Mouse (Mus musculus): ENCODE data around the gene Gm3045. TPM values are rescaled to one million over a fixed set of nuclear protein-coding genes. Genes with fewer than 3 reads are reported as not detected.

The Gm3045 gene
- polyA plus RNA-seq, 1 experiment from 2014 or later: not detected

DNA sequence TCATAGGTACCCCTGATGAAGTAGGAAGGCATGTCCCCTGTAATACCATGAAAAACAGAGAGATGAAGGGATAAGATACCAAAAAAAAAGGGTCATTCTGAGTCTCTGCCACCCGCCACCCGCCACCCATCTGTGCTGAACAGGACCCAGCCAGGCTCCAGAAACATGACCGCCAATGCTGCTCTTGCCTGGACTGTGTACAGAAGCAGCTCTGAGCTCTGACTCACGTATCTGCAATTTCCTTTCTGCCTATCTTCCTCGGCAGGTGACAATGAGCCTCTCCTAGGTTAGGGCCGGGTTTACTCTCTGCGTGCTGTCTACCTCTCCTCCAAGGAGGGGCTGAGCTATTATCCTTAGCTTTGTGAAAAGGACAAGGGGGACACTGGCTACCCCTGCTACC lies 17.0 kb downstream of the Gm3045 start:
- peaks cover 5% of the 10 kb centered on the region for H3K4me1 ChIP-seq
- H3K27me3 ChIP-seq: peaks cover 28% of the 10 kb centered on the region
- H3K4me3 ChIP-seq: no peak overlapping the region
- no peaks in the 10 kb centered on the region for H3K36me3 ChIP-seq
- no peak overlapping the region for H3K27ac ChIP-seq
- ATAC-seq (ENCODE audit: insufficient number of reproducible peaks, insufficient read depth, low FRiP score, low TSS enrichment, low read depth): no peak
- 75% methylated on average over 7 of the region's 7 CpGs for WGBS
- no peak overlapping the region for H3K9ac ChIP-seq
- H3K9me3 ChIP-seq: no peaks in the 10 kb centered on the region
- H3K4me2 ChIP-seq: no peak overlapping the region

DNA sequence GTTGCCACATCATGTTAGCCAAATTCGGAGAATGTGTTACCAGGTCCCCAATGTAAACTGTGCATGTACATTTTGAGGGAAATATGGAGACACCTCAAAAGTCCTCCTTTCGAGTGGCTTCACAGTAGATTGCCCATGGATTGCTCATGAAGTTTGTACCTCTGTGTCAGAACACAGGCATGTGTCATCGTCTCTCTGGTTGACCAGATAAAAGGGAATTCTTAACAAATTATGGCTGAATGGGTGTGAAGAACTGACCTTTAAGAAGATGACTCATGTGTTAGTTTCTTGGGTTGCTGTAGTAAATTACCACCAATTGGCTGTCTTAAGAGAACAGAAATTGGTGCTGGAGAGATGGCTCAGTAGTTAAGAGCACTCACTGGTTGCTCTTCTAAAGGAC lies 17.7 kb downstream of the Gm3045 start:
- H3K36me3 ChIP-seq: no peaks in the 10 kb centered on the region
- no peaks in the 10 kb centered on the region for H3K9me3 ChIP-seq
- no peak overlapping the region for H3K27ac ChIP-seq
- no peak overlapping the region for H3K9ac ChIP-seq
- ATAC-seq (ENCODE audit: insufficient number of reproducible peaks, insufficient read depth, low FRiP score, low TSS enrichment, low read depth): no peak
- H3K4me2 ChIP-seq: no peak overlapping the region
- no peak overlapping the region for H3K4me3 ChIP-seq
- WGBS: 91% methylated on average over 3 of the region's 3 CpGs
- H3K4me1 ChIP-seq: 0 out of 2 replicates have a peak, but pooled peaks cover 6% of the 10 kb centered on the region
- peaks cover 21% of the 10 kb centered on the region for H3K27me3 ChIP-seq

DNA sequence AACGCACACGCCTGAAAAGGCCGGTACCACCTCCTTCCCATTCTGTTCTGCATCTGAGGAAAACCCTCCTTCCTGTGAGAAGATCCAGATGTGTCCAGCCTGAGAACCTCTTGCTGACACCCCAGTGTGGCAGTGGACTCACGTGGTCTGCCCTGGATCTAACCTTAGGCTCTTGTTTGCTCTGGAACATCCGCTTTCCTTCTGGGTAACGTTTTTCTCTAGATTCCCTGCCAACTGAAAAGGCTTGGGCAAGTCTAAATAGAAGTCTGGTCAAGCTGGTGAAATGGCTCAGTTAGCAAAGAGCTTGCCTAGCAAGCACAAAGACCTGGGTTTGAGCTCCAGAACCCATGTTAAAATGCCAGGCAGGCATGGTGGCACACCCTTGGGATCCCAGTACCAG lies 18.6 kb downstream of the Gm3045 start:
- Histone ChIP-seq H3K9ac (no peak overlapping the region), H3K36me3 (no peaks in the 10 kb centered on the region), H3K27ac (no peak overlapping the region), H3K27me3 (peaks cover 12% of the 10 kb centered on the region), H3K9me3 (no peaks in the 10 kb centered on the region), H3K4me3 (no peak overlapping the region), H3K4me1 (peaks cover 13% of the 10 kb centered on the region; the same call in 1 of the 2 replicates), H3K4me2 (no peak overlapping the region)
- WGBS: 86% methylated on average over 6 of the region's 6 CpGs
- ATAC-seq (ENCODE audit: insufficient number of reproducible peaks, insufficient read depth, low FRiP score, low TSS enrichment, low read depth): no peak

DNA sequence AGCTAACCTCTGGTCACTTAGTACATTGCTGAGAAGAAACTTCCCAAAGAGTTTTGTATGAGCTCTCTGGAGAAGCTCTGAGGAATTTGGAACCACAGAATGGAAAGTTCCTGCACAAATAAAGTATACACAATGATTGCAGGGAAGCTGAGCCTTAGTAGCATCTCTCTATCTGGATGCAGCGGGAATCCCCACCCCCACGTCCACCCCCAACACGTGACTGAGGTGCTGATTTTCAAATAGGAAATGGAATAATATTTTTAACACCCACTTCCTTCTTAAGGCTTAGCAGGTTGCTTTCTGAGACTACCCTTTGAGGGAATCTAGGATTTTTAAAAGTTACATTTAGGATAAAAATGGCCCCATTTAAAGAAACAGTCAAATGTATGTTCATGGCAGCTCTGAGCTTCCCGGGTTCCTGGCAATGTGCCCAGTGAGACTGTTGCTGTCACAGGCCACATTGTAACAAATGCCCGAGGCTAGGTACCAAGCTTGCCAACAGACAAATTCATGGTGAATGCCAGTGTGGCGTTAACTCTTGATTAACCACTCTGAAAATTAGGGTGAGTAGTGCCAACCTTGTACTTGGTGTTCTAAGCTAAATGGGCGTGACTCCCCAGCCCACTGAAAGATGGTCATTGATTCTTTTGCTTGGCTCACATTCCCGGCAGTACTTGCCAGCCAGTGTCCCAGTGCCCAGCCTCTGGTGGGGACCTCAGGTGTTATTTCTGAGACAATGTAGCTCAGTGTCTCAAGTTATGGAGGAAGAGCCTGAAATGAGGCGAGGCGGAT lies 23.0 kb downstream of the Gm3045 start:
- Histone ChIP-seq H3K9ac (no peak overlapping the region), H3K36me3 (no peaks in the 10 kb centered on the region), H3K4me1 (peaks cover 13% of the 10 kb centered on the region; the same call in 1 of the 2 replicates), H3K27ac (no peak overlapping the region; the same call in 1 of the 2 replicates), H3K4me2 (no peak overlapping the region), H3K4me3 (no peak overlapping the region), H3K9me3 (no peaks in the 10 kb centered on the region), H3K27me3 (no peaks in the 10 kb centered on the region)
- no peak for ATAC-seq (ENCODE audit: insufficient number of reproducible peaks, insufficient read depth, low FRiP score, low TSS enrichment, low read depth)
- 67% methylated on average over 10 of the region's 10 CpGs for WGBS

DNA sequence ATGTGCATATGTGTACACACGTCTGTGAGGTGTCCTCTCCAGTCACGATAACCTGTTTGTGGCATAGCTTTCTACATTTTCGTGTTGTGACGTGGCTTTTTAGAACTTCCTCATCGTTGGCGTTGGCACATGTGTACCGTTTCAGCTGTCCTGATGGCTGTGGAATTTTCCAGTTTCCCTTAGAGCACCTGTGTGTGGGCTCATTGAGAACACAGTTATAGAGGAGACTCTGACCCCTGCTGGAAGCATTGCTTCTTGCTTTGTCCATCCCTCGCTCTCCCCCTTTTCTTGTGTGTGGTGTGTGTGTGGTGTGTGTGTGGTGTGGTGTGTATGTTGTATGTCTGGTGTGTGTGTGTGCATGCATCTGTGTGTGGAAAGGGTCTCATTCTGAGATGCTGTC lies 23.6 kb downstream of the Gm3045 start:
- Histone ChIP-seq H3K4me3 (no peak overlapping the region), H3K4me2 (no peak overlapping the region), H3K36me3 (no peaks in the 10 kb centered on the region), H3K4me1 (peaks cover 13% of the 10 kb centered on the region; the same call in 1 of the 2 replicates), H3K27ac (no peak overlapping the region), H3K9me3 (no peaks in the 10 kb centered on the region), H3K27me3 (no peaks in the 10 kb centered on the region), H3K9ac (no peak overlapping the region)
- ATAC-seq (ENCODE audit: insufficient number of reproducible peaks, insufficient read depth, low FRiP score, low TSS enrichment, low read depth): no peak
- 83% methylated on average over 8 of the region's 8 CpGs for WGBS

DNA sequence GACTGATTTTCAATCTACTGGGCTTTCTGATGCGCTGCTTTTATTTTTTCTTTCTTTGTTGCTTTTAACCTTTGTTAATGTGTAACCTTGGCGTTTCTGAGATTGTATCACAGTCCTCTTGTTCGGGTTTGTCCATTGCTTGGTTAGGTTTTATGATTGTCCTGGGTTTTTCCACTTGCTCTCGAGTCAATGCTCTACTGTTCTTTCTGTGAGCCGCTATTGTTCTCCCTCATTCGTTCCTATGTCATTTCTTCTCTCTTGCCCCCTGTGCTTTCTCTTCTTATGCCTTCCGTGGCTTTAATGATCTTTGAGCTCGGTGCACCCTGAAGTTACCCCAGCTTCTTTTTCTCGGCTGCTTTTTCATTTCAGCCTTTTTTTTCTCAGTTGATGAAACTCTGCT lies 31.6 kb downstream of the Gm3045 start:
- Histone ChIP-seq H3K4me1 (peaks cover 12% of the 10 kb centered on the region), H3K4me2 (peak overlapping the region; percentile 5; the same call in 1 of the 2 replicates), H3K27me3 (peaks cover 7% of the 10 kb centered on the region; the same call in 1 of the 2 replicates), H3K27ac (no peak overlapping the region), H3K9me3 (no peaks in the 10 kb centered on the region), H3K9ac (0 out of 2 replicates have a peak overlapping the region, but pooled peaks have one; percentile 32), H3K4me3 (no peak overlapping the region), H3K36me3 (no peaks in the 10 kb centered on the region)
- no peak for ATAC-seq (ENCODE audit: insufficient number of reproducible peaks, insufficient read depth, low FRiP score, low TSS enrichment, low read depth)
- 35% methylated on average over 9 of the region's 9 CpGs for WGBS

DNA sequence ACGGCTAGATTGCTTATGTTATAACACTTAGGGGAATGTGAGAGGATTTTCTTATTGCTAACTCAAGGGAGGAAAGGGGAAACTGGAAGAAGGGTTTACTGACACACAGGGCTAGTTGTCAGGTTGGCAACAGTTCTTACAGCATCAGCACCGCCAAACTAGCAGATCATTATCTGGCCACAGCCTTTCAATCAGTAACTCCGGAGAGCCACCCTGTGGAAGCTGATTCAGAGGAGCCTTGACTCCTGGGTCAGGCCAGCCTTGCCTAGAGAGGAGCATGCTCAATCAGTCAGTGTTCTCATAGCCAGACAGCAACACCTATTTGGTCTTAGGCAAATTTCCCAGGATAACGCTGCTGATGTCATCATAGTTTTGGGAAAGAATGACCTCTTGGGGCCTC lies 35.1 kb downstream of the Gm3045 start:
- ATAC-seq (ENCODE audit: insufficient number of reproducible peaks, insufficient read depth, low FRiP score, low TSS enrichment, low read depth): no peak
- Histone ChIP-seq H3K9me3 (no peaks in the 10 kb centered on the region), H3K4me3 (no peak overlapping the region), H3K9ac (no peak overlapping the region), H3K27ac (no peak overlapping the region), H3K27me3 (peaks cover 7% of the 10 kb centered on the region; the same call in 1 of the 2 replicates), H3K4me1 (peaks cover 12% of the 10 kb centered on the region), H3K36me3 (no peaks in the 10 kb centered on the region), H3K4me2 (no peak overlapping the region)
- 80% methylated on average over 4 of the region's 4 CpGs for WGBS

DNA sequence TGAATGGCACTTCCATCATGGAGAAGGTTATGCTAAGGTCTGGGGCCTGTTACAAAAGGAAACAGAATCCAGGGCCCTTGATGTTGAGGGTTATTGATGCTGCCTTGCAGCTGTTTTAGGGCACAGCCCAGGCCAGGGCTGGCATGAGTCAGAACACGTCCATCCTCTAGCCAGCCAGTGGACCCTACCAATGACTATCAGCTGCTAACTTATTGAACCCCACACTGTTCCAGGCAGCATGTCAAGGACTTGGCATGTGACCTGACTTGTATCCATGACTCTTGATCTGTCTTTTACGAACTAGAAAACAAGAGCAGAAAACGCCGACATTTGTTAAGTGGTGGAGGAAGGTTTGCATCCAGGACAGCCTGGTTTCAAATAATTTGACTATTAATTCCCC lies 36.4 kb downstream of the Gm3045 start:
- peaks cover 8% of the 10 kb centered on the region for H3K4me1 ChIP-seq
- H3K9ac ChIP-seq: no peak overlapping the region
- no peak overlapping the region for H3K4me3 ChIP-seq
- ATAC-seq (ENCODE audit: insufficient number of reproducible peaks, insufficient read depth, low FRiP score, low TSS enrichment, low read depth): no peak
- WGBS: 86% methylated on average over 4 of the region's 4 CpGs
- H3K27me3 ChIP-seq: no peaks in the 10 kb centered on the region
- H3K27ac ChIP-seq: no peak overlapping the region
- no peak overlapping the region for H3K4me2 ChIP-seq
- H3K9me3 ChIP-seq: no peaks in the 10 kb centered on the region
- no peaks in the 10 kb centered on the region for H3K36me3 ChIP-seq

DNA sequence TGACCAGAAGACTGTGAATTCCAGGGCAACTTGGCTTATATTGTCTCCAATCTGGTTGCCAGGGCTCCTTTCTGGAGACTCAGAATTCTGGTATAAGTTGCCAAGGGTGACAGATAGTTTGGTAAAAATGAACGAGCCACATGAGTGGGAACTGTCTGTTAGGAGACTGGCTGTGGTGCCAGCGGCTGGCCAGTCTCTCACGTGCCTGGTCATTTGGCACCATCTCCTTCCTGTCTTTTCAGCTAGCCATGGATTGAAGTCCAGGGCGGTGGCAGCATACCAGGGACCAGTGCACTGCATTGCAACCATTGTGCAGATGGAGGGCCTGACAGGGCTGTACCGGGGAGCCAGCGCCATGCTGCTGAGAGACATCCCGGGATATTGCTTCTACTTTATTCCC lies 36.9 kb downstream of the Gm3045 start:
- WGBS: 90% methylated on average over 7 of the region's 7 CpGs
- Histone ChIP-seq H3K4me3 (no peak overlapping the region), H3K9me3 (no peaks in the 10 kb centered on the region), H3K4me1 (peaks cover 3% of the 10 kb centered on the region; the same call in 1 of the 2 replicates), H3K36me3 (no peaks in the 10 kb centered on the region), H3K27me3 (no peaks in the 10 kb centered on the region), H3K4me2 (no peak overlapping the region), H3K9ac (no peak overlapping the region), H3K27ac (no peak overlapping the region)
- ATAC-seq (ENCODE audit: insufficient number of reproducible peaks, insufficient read depth, low FRiP score, low TSS enrichment, low read depth): no peak

DNA sequence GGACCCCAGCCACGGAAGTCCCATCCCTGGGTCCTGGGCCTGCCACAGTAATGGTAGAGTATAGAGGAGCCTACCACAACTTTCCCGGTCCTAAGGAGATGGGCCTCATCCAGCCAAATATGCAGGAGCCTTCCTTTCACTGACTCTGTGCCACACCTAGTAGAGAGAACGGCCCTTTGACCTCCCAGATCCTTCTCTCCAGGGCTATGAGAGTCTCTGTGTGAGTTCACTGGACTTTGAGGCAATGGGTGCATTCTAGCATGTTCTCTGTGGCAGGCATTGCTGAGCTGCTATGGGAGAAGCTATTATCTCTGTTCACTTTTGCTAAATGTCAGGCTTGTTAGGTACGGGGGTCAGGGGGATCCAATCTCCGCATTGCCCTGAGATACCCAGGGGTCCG lies 37.4 kb downstream of the Gm3045 start:
- H3K9me3 ChIP-seq: no peaks in the 10 kb centered on the region
- no peak for ATAC-seq (ENCODE audit: insufficient number of reproducible peaks, insufficient read depth, low FRiP score, low TSS enrichment, low read depth)
- no peak overlapping the region for H3K4me3 ChIP-seq
- H3K36me3 ChIP-seq: no peaks in the 10 kb centered on the region
- H3K4me2 ChIP-seq: no peak overlapping the region
- H3K4me1 ChIP-seq: no peaks in the 10 kb centered on the region
- H3K27me3 ChIP-seq: no peaks in the 10 kb centered on the region
- H3K9ac ChIP-seq: no peak overlapping the region
- WGBS: 83% methylated on average over 6 of the region's 6 CpGs
- no peak overlapping the region for H3K27ac ChIP-seq

DNA sequence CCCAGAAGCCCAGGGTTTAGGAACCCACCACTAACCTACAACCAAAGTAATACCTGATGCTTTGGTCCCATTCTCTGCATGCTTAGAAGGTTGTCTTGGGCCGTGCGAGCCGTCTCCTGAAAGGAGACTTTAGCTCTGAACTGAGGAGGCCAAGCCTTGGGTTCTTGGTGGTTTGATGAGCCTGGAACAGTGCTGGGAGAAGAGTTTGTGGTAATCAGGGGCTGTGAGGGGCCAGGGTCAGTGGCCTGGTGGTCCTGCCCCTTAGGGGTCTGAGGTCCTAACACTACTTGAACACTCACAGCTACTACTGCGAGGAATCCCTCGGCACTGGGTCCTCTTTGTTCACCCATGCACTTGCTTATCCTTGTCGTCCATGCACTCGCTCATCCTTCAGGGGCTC lies 41.4 kb downstream of the Gm3045 start:
- no peaks in the 10 kb centered on the region for H3K4me1 ChIP-seq
- no peaks in the 10 kb centered on the region for H3K36me3 ChIP-seq
- H3K27ac ChIP-seq: no peak overlapping the region
- WGBS: 93% methylated on average over 7 of the region's 7 CpGs
- H3K4me2 ChIP-seq: no peak overlapping the region
- H3K4me3 ChIP-seq: no peak overlapping the region
- H3K9ac ChIP-seq: no peak overlapping the region
- H3K27me3 ChIP-seq: no peaks in the 10 kb centered on the region
- H3K9me3 ChIP-seq: no peaks in the 10 kb centered on the region
- no peak for ATAC-seq (ENCODE audit: insufficient number of reproducible peaks, insufficient read depth, low FRiP score, low TSS enrichment, low read depth)

DNA sequence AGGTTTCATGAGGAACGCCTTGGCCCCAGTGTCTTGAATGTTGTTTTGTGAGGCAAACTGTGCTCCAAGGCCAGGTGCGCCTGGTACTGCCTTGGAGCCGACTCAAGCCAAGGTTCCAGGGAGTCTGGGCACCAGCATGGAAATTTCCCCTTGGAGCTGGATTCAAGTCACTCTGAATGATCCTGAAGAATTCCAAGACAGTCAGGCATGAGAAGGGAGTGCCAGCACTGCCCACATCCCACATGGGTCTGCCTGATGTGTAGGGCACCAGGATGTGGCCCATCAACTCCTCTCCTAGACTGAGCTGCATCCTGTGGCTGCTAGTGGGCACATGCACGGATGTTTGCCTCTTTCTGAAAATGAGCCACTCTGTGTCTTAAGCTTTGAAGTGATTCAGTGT lies 42.1 kb downstream of the Gm3045 start:
- Histone ChIP-seq H3K4me1 (no peaks in the 10 kb centered on the region), H3K9ac (no peak overlapping the region), H3K36me3 (no peaks in the 10 kb centered on the region), H3K27ac (no peak overlapping the region), H3K9me3 (no peaks in the 10 kb centered on the region), H3K4me2 (no peak overlapping the region), H3K4me3 (no peak overlapping the region), H3K27me3 (no peaks in the 10 kb centered on the region)
- no peak for ATAC-seq (ENCODE audit: insufficient number of reproducible peaks, insufficient read depth, low FRiP score, low TSS enrichment, low read depth)
- WGBS: 91% methylated on average over 4 of the region's 4 CpGs

Measured in embryonic facial prominence, embryonic 13.5 days (tissue).